Mouse (Mus musculus) 3T3-L1 (cell line): ENCODE data around the gene 6030408B16Rik.

Experiments
- DNase-seq: peaks from one replicate; pipeline ENCODE4 v3.0.0-alpha.2; 2015; ENCODE audit warnings: low read depth, low spot score

6030408B16Rik gene

GRCm38 (mm10) chr15:101267053-101268032 lies 25.7 kb upstream of the 6030408B16Rik start:
- DNase-seq = peak; percentile 57

GRCm38 (mm10) chr15:101270101-101270820 lies 22.8 kb upstream of the 6030408B16Rik start:
- no peak for DNase-seq

GRCm38 (mm10) chr15:101271107-101271506 lies 21.9 kb upstream of the 6030408B16Rik start:
- no peak for DNase-seq

- no peak for DNase-seq
Observed at GRCm38 (mm10) chr15:101271513-101271912, 21.5 kb upstream of the 6030408B16Rik start.

- no peak for DNase-seq
Observed at GRCm38 (mm10) chr15:101274380-101274779, 18.6 kb upstream of the 6030408B16Rik start.

GRCm38 (mm10) chr15:101277351-101277899 lies 15.6 kb upstream of the 6030408B16Rik start:
- DNase-seq = no peak

- DNase-seq = no peak
Observed at GRCm38 (mm10) chr15:101278589-101278988, 14.4 kb upstream of the 6030408B16Rik start.

- DNase-seq = no peak
Observed at GRCm38 (mm10) chr15:101279430-101279999, 13.5 kb upstream of the 6030408B16Rik start.

GRCm38 (mm10) chr15:101282471-101282870 lies 10.5 kb upstream of the 6030408B16Rik start:
- no peak for DNase-seq

GRCm38 (mm10) chr15:101283183-101283910 lies 9.7 kb upstream of the 6030408B16Rik start:
- peak; percentile 89 for DNase-seq

- DNase-seq = peak; percentile 90
Observed at GRCm38 (mm10) chr15:101283911-101284750, 8.9 kb upstream of the 6030408B16Rik start, which contains the start of gene Atg101. TSS of gene Atg101 (plus strand) at chr15:101284272.

GRCm38 (mm10) chr15:101286129-101286770 lies 6.8 kb upstream of the 6030408B16Rik start:
- DNase-seq = peak; percentile 74

GRCm38 (mm10) chr15:101287361-101287760 lies 5.7 kb upstream of the 6030408B16Rik start:
- no peak for DNase-seq

- DNase-seq = no peak
Observed at GRCm38 (mm10) chr15:101290354-101290753, 2.7 kb upstream of the 6030408B16Rik start.

- DNase-seq = no peak
Observed at GRCm38 (mm10) chr15:101292012-101292411, 1.0 kb upstream of the 6030408B16Rik start.

- no peak for DNase-seq
Observed at GRCm38 (mm10) chr15:101294028-101294894, 1.2 kb downstream of the 6030408B16Rik start.

GRCm38 (mm10) chr15:101295106-101295505 lies 2.1 kb downstream of the 6030408B16Rik start:
- no peak for DNase-seq

GRCm38 (mm10) chr15:101295616-101296015 lies 2.6 kb downstream of the 6030408B16Rik start:
- no peak for DNase-seq

- no peak for DNase-seq
Observed at GRCm38 (mm10) chr15:101296091-101296490, 3.1 kb downstream of the 6030408B16Rik start.
